Mouse (Mus musculus) CH12.LX (cell line): ENCODE results near the gene Gm17455. TPM values are rescaled to one million over a fixed set of nuclear protein-coding genes. Genes with fewer than 3 reads are reported as not detected.

Experiments used
- DNase-seq: peaks from one replicate; pipeline ENCODE4 v3.0.0-alpha.2; 2013; ENCODE audit errors: extremely low read depth
- H3K27ac ChIP-seq: 2 replicates; pipeline ENCODE4 v1.5.1; 2012; ENCODE audit warnings: low read depth, mild to moderate bottlenecking, control low read depth, moderate library complexity; ENCODE audit not compliant: insufficient read depth
- H3K27me3 ChIP-seq: replicated peaks from 2 replicates; pipeline ENCODE3; 2012; ENCODE audit warnings: inconsistent platforms
- H3K36me3 ChIP-seq, 2 experiments: replicated peaks in 1 of 2; 2 replicates each; pipeline versions ENCODE3 to v1.6.1; 2012; ENCODE audit warnings: inconsistent platforms in 1 of 2, low read length in 1 of 2, mild to moderate bottlenecking in 1 of 2, mixed read lengths in 1 of 2, moderate library complexity in 1 of 2; ENCODE audit not compliant: control insufficient read depth in 1 of 2, insufficient read depth in 1 of 2
- H3K4me1 ChIP-seq, 2 experiments: 2 replicates each; pipeline ENCODE4 v1.6.1; 2012; ENCODE audit warnings: inconsistent platforms in 1 of 2, moderate library complexity in 1 of 2; ENCODE audit not compliant: insufficient read depth in 2 of 2, control insufficient read depth in 1 of 2
- H3K4me2 ChIP-seq: 2 replicates; pipeline ENCODE4 v1.6.1; 2012; ENCODE audit warnings: low read depth, mild to moderate bottlenecking, control low read depth; ENCODE audit not compliant: poor library complexity, insufficient read depth, severe bottlenecking
- H3K4me3 ChIP-seq, 3 experiments: fragments of 150-350 bp in 1 of 3; sonication (generic) in 1 of 3; replicated peaks in 1 of 3; 2 replicates each; pipeline versions ENCODE3 to v1.5.1; 2011 to 2012; ENCODE audit warnings: low read depth in 2 of 3, low read length in 2 of 3, mild to moderate bottlenecking in 2 of 3, moderate library complexity in 2 of 3, control low read depth in 1 of 3, improper control_type of control experiment in 1 of 3, inconsistent platforms in 1 of 3, mixed read lengths in 1 of 3; ENCODE audit not compliant: poor library complexity in 1 of 3
- H3K79me2 ChIP-seq: replicated peaks from 2 replicates; pipeline ENCODE4 v1.6.1; 2012; ENCODE audit warnings: mild to moderate bottlenecking, moderate library complexity; ENCODE audit not compliant: control insufficient read depth, poor library complexity, insufficient read depth, severe bottlenecking; ENCODE audit errors: extremely low read depth
- H3K9ac ChIP-seq: 2 replicates; pipeline ENCODE4 v1.6.1; 2012; ENCODE audit warnings: low read depth, mild to moderate bottlenecking, control low read depth, moderate library complexity; ENCODE audit not compliant: insufficient read depth
- H3K9me3 ChIP-seq: replicated peaks from 2 replicates; pipeline ENCODE3; 2012; ENCODE audit warnings: low read length, inconsistent platforms, mixed read lengths
- E2F4 ChIP-seq: IDR thresholded peaks from 2 replicates; pipeline ENCODE4 v1.6.1; 2011; ENCODE audit warnings: low read depth, low read length, improper control_type of control experiment; ENCODE audit not compliant: insufficient replicate concordance
- ELF1 ChIP-seq: IDR thresholded peaks from 2 replicates; pipeline ENCODE4 v1.6.1; 2014; ENCODE audit warnings: low read depth, mild to moderate bottlenecking, inconsistent platforms, low read length, improper control_type of control experiment
- EP300 ChIP-seq: IDR thresholded peaks from 2 replicates; pipeline ENCODE4 v1.6.1; 2011; ENCODE audit warnings: low read length, improper control_type of control experiment
- ETS1 ChIP-seq: conservative IDR thresholded peaks from 2 replicates; pipeline ENCODE4 v1.6.1; 2012; ENCODE audit warnings: low read depth, mild to moderate bottlenecking, inconsistent platforms, low read length, improper control_type of control experiment, moderate library complexity
- JUND ChIP-seq: conservative IDR thresholded peaks from 2 replicates; pipeline ENCODE4 v1.6.1; 2011; ENCODE audit warnings: low read depth, low read length, improper control_type of control experiment
- MAFK ChIP-seq: IDR thresholded peaks from 2 replicates; pipeline ENCODE4 v1.6.1; 2011; ENCODE audit warnings: low read length, improper control_type of control experiment; ENCODE audit not compliant: insufficient replicate concordance
- MAX ChIP-seq: IDR thresholded peaks from 2 replicates; pipeline ENCODE4 v1.6.1; 2011; ENCODE audit warnings: low read length, improper control_type of control experiment
- MAZ ChIP-seq: IDR thresholded peaks from 2 replicates; pipeline ENCODE4 v1.6.1; 2012; ENCODE audit warnings: low read depth, mild to moderate bottlenecking, inconsistent platforms, low read length, improper control_type of control experiment, moderate library complexity
- MEF2A ChIP-seq: IDR thresholded peaks from 2 replicates; pipeline ENCODE4 v1.6.1; 2014; ENCODE audit warnings: low read depth, mild to moderate bottlenecking, inconsistent platforms, low read length, improper control_type of control experiment, borderline replicate concordance
- MXI1 ChIP-seq: IDR thresholded peaks from 2 replicates; pipeline ENCODE4 v1.6.1; 2011; ENCODE audit warnings: mild to moderate bottlenecking, low read depth, low read length, improper control_type of control experiment
- POLR2A ChIP-seq: IDR thresholded peaks from 2 replicates; pipeline ENCODE4 v1.6.1; 2011; ENCODE audit warnings: low read depth, mild to moderate bottlenecking, improper control_type of control experiment, low read length
- POLR2AphosphoS2 ChIP-seq: IDR thresholded peaks from 2 replicates; pipeline ENCODE4 v1.6.1; 2011; ENCODE audit warnings: low read depth, low read length, improper control_type of control experiment
- SIN3A ChIP-seq: IDR thresholded peaks from 2 replicates; pipeline ENCODE4 v1.6.1; 2012; ENCODE audit warnings: low read length, improper control_type of control experiment, inconsistent platforms
- TCF12 ChIP-seq: IDR thresholded peaks from 2 replicates; pipeline ENCODE4 v1.6.1; 2014; ENCODE audit warnings: low read depth, mild to moderate bottlenecking, inconsistent platforms, low read length, improper control_type of control experiment
- UBTF ChIP-seq: IDR thresholded peaks from 2 replicates; pipeline ENCODE4 v1.6.1; 2012; ENCODE audit warnings: low read depth, mild to moderate bottlenecking, inconsistent platforms, low read length, improper control_type of control experiment, moderate library complexity
- USF1 ChIP-seq: IDR thresholded peaks from 2 replicates; pipeline ENCODE4 v1.6.1; 2014; ENCODE audit warnings: low read depth, mild to moderate bottlenecking, inconsistent platforms, low read length, improper control_type of control experiment
- dilution Hi-C: fragments of 300-500 bp; cut with MboI; formaldehyde crosslinking; loops from 2 replicates; pipeline ENCODE4 v1.14.3; 2020; ENCODE audit warnings: low sequenced_read_pairs; ENCODE audit not compliant: extremely low pct_unique_long_range_greater_than_20kb, extremely low pct_ligation_motif_present
- in situ Hi-C: fragments of 300-500 bp; cut with MboI; formaldehyde crosslinking; loops from 3 replicates; pipeline ENCODE4 v1.14.3; 2019; ENCODE audit warnings: low sequenced_read_pairs, low pct_ligation_motif_present, low pct_unique_long_range_greater_than_20kb, mixed read lengths
- polyA plus RNA-seq: library from polyadenylated mRNA; unstranded; fragments of >175 nt; gene quantifications from 2 replicates; pipeline ENCODE4 v1.2.1, GENCODE M21; 2012; ENCODE audit warnings: low read depth; ENCODE audit not compliant: insufficient read length
- total RNA-seq, 2 experiments: library from RNA; depleted of rRNA; stranded (reverse); fragments of 300-350 nt in 1 of 2; fragments of >200 nt in 1 of 2; gene quantifications; 2 replicates each; pipeline ENCODE4 v1.2.3; 2012 to 2014

Gene Gm17455
- total and polyA plus RNA-seq, 3 experiments: not detected

GRCm38 (mm10) chr10:60367145-60367544, 32.4 kb upstream of the Gm17455 start:
- Histone ChIP-seq H3K4me1 (peaks cover 34 to 56% of the 10 kb centered on the region in 2 experiments), H3K9ac (no peak overlapping the region), H3K27me3 (no peaks in the 10 kb centered on the region), H3K4me3 (no peak overlapping the region), H3K79me2 (no peaks in the 10 kb centered on the region), H3K36me3 (peaks cover 2 to 12% of the 10 kb centered on the region in 2 experiments), H3K4me2 (no peak overlapping the region), H3K27ac (no peak overlapping the region), H3K9me3 (no peaks in the 10 kb centered on the region)
- TF ChIP-seq MAFK (peak; percentile 56; the same call in 1 of the 2 replicates), EP300 (0 out of 2 replicates have a peak, but pooled peaks have one; percentile 12), SIN3A (no peak)
- in situ Hi-C loops (no loop called here), dilution Hi-C loops (no loop called here)
- no peak for DNase-seq

- in situ Hi-C loops: no loop called here
- Histone ChIP-seq H3K27me3 (no peaks in the 10 kb centered on the region), H3K9me3 (no peaks in the 10 kb centered on the region), H3K4me2 (no peak overlapping the region), H3K4me3 (no peak overlapping the region), H3K9ac (no peak overlapping the region), H3K36me3 (peaks cover 2 to 12% of the 10 kb centered on the region in 2 experiments), H3K4me1 (peaks cover 37 to 63% of the 10 kb centered on the region in 2 experiments), H3K27ac (no peak overlapping the region), H3K79me2 (no peaks in the 10 kb centered on the region)
- dilution Hi-C loops: no loop called here
- TF ChIP-seq EP300: no peak
- no peak for TF ChIP-seq POLR2AphosphoS2
- TF ChIP-seq MEF2A: no peak
- no peak for TF ChIP-seq JUND
- no peak for TF ChIP-seq UBTF
- TF ChIP-seq MAX: no peak
- TF ChIP-seq POLR2A: no peak
- no peak for TF ChIP-seq E2F4
- no peak for TF ChIP-seq SIN3A
- no peak for TF ChIP-seq TCF12
- TF ChIP-seq ELF1: no peak
- TF ChIP-seq ETS1: no peak
- TF ChIP-seq MXI1: no peak
- no peak for TF ChIP-seq USF1
- DNase-seq: no peak
These were observed 31.6 kb upstream of the Gm17455 start for GRCm38 (mm10) chr10:60367904-60368303.

- Histone ChIP-seq H3K4me3 (no peak overlapping the region), H3K4me1 (peaks cover 43 to 78% of the 10 kb centered on the region in 2 experiments), H3K79me2 (no peaks in the 10 kb centered on the region), H3K9ac (no peak overlapping the region), H3K27ac (no peak overlapping the region), H3K9me3 (no peaks in the 10 kb centered on the region), H3K4me2 (no peak overlapping the region), H3K36me3 (peaks cover 2 to 8% of the 10 kb centered on the region in 2 experiments), H3K27me3 (no peaks in the 10 kb centered on the region)
- TF ChIP-seq ELF1 (0 out of 2 replicates have a peak, but pooled peaks have one; percentile 19), MAZ (no peak)
- dilution Hi-C loops (no loop called here), in situ Hi-C loops (no loop called here)
- DNase-seq: no peak
These were observed 30.1 kb upstream of the Gm17455 start for GRCm38 (mm10) chr10:60369405-60369804.
